Mouse (Mus musculus) heart, embryonic 14.5 days (tissue): Measurements from ENCODE around the gene Ankdd1a. TPM values are rescaled to one million over a fixed set of nuclear protein-coding genes. Genes with fewer than 3 reads are reported as not detected.

Experiments
- ATAC-seq: fragments of 200-750 bp; cut with Nextera tagmentation; 2 replicates; pipeline ENCODE4 v1.8.0; 2017; ENCODE audit warnings: low read depth, moderate TSS enrichment; ENCODE audit not compliant: insufficient number of reproducible peaks, insufficient read depth, low FRiP score
- H3K27ac ChIP-seq, 2 experiments: fragments of 200-500 bp in 1 of 2; fragments of 300-500 bp in 1 of 2; sonication (generic) in 1 of 2; replicated peaks in 1 of 2; 2 replicates each; pipeline ENCODE4 v1.5.1; 2012 to 2014; ENCODE audit warnings: low read depth in 2 of 2, low read length in 2 of 2, control low read depth in 1 of 2, mild to moderate bottlenecking in 1 of 2, mixed read lengths in 1 of 2; ENCODE audit not compliant: control insufficient read depth in 1 of 2, insufficient read depth in 1 of 2
- H3K27me3 ChIP-seq: fragments of 300-500 bp; sonication (generic); 2 replicates; pipeline ENCODE4 v1.6.1; 2014; ENCODE audit warnings: mild to moderate bottlenecking, low read length, control low read depth; ENCODE audit not compliant: control insufficient read depth, insufficient read depth
- H3K36me3 ChIP-seq: fragments of 300-500 bp; sonication (generic); 2 replicates; pipeline ENCODE4 v1.6.1; 2014; ENCODE audit warnings: mild to moderate bottlenecking, control low read depth, low read length, mixed read lengths; ENCODE audit not compliant: control insufficient read depth, insufficient read depth
- H3K4me1 ChIP-seq, 2 experiments: fragments of 200-500 bp in 1 of 2; fragments of 300-500 bp in 1 of 2; sonication (generic) in 1 of 2; 2 replicates each; pipeline ENCODE4 v1.6.1; 2012 to 2014; ENCODE audit warnings: low read length in 2 of 2, control low read depth in 1 of 2, mixed read lengths in 1 of 2; ENCODE audit not compliant: control insufficient read depth in 2 of 2, insufficient read depth in 2 of 2
- H3K4me2 ChIP-seq: fragments of 300-500 bp; sonication (generic); 2 replicates; pipeline ENCODE4 v1.6.1; 2014; ENCODE audit warnings: mild to moderate bottlenecking, low read length
- H3K4me3 ChIP-seq, 2 experiments: fragments of 200-500 bp in 1 of 2; fragments of 300-500 bp in 1 of 2; sonication (generic) in 1 of 2; 2 replicates each; pipeline ENCODE4 v1.5.1; 2012 to 2014; ENCODE audit warnings: low read length in 2 of 2, mild to moderate bottlenecking in 2 of 2, control low read depth in 1 of 2, low read depth in 1 of 2, moderate library complexity in 1 of 2; ENCODE audit not compliant: control insufficient read depth in 1 of 2, insufficient read depth in 1 of 2
- H3K9ac ChIP-seq: fragments of 300-500 bp; sonication (generic); 2 replicates; pipeline ENCODE4 v1.6.1; 2014; ENCODE audit warnings: mild to moderate bottlenecking, low read length
- H3K9me3 ChIP-seq: fragments of 300-500 bp; sonication (generic); 2 replicates; pipeline ENCODE4 v1.6.1; 2016; ENCODE audit warnings: low read length, control low read depth; ENCODE audit not compliant: control insufficient read depth
- WGBS: fragments of 180-500 bp; shearing (Covaris S2); extraction: QIAGEN DNeasy Blood & Tissue Kit; methylation state at CpG from one replicate; pipeline ENCODE4 v1.1.7; 2014; 5-methylcytosine and 5-hydroxymethylcytosine counted together
- polyA plus RNA-seq: library from polyadenylated mRNA; unstranded; fragments of >200 nt; fragmentation: Nextera tagmentation; extraction: Ambion mirVana; gene quantifications from 2 replicates; pipeline ENCODE4 v1.2.1, GENCODE M21; 2014

Gene Ankdd1a
- polyA plus RNA-seq, 1 experiment from 2014 or later: not detected

DNA sequence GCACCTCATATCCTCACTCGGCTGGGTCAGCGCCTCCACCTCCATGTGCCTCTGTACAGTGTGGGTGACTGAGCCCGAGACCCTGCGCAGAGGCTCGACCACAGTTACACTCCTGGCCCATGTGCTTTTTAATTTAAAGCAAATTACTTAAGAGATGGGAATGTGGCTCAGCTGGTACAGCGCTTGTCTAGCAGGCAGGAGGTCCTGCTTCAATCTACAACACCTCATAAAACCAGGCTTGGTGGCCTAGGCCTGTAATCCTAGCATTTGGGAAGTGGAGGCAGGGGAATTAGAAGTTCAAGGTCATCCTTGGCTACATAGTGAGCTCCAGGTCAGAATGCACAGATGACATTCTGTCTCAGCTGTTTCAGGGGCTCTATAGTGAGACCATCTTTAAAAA is 38.8 kb upstream of the Ankdd1a start:
- no peak overlapping the region for H3K9ac ChIP-seq
- 95% methylated on average over 6 of the region's 6 CpGs for WGBS
- no peak overlapping the region for H3K4me2 ChIP-seq
- H3K27ac ChIP-seq: no peak overlapping the region
- no peak for ATAC-seq
- H3K9me3 ChIP-seq: no peaks in the 10 kb centered on the region
- no peak overlapping the region for H3K4me3 ChIP-seq
- peaks cover 71% of the 10 kb centered on the region for H3K36me3 ChIP-seq
- no peaks in the 10 kb centered on the region for H3K27me3 ChIP-seq
- peaks cover 21 to 23% of the 10 kb centered on the region in 2 experiments for H3K4me1 ChIP-seq

DNA sequence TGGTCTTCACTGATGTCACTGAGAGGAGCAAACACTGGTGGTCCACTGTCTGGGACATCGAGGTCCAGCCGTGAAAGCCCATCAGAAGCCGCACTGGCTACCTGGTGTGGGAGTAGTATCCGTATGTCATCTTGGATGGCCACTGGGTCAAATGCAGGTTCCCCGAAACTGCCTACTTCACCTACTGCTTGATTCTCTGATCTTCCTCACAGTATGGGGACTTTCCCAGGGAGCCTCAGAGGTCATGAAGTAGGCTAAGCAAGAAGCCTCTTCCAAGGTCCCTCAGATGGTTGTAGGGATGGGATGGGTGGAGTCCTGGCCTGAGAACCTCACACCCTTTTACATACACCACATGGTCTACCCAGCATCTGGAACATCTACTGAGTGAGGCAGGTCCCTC is 37.0 kb upstream of the Ankdd1a start:
- Histone ChIP-seq H3K27me3 (no peaks in the 10 kb centered on the region), H3K27ac (no peak overlapping the region), H3K36me3 (peaks cover 63% of the 10 kb centered on the region), H3K4me2 (no peak overlapping the region), H3K4me3 (no peak overlapping the region), H3K9me3 (no peaks in the 10 kb centered on the region), H3K9ac (no peak overlapping the region), H3K4me1 (peaks cover 19 to 21% of the 10 kb centered on the region in 2 experiments)
- 92% methylated on average over 5 of the region's 5 CpGs for WGBS
- ATAC-seq: no peak

DNA sequence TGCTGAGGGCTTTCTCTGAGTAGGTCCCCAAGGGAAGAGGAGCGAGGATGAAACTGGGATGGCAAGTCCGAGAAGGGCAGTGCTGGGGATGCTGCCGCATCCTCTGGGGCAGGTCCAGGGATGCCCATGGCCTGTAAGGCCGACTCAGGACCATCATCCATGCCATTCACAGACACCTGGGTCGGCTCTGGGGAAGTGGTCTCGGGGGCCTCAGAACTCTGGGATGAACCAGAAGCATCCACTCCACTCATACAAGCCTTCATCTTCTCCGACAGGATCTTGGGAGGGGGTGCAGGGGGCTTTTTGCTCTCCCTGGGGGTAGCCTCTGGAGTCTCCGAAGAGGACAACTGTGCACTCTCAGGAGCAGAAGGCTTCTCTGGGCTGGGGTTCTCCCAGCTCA is 36.4 kb upstream of the Ankdd1a start:
- H3K27me3 ChIP-seq: no peaks in the 10 kb centered on the region
- no peak overlapping the region for H3K9ac ChIP-seq
- H3K4me2 ChIP-seq: no peak overlapping the region
- peaks cover 18 to 19% of the 10 kb centered on the region in 2 experiments for H3K4me1 ChIP-seq
- H3K36me3 ChIP-seq: peaks cover 64% of the 10 kb centered on the region
- H3K9me3 ChIP-seq: no peaks in the 10 kb centered on the region
- no peak for ATAC-seq
- WGBS: 90% methylated on average over 8 of the region's 8 CpGs
- H3K27ac ChIP-seq: no peak overlapping the region
- H3K4me3 ChIP-seq: no peak overlapping the region

DNA sequence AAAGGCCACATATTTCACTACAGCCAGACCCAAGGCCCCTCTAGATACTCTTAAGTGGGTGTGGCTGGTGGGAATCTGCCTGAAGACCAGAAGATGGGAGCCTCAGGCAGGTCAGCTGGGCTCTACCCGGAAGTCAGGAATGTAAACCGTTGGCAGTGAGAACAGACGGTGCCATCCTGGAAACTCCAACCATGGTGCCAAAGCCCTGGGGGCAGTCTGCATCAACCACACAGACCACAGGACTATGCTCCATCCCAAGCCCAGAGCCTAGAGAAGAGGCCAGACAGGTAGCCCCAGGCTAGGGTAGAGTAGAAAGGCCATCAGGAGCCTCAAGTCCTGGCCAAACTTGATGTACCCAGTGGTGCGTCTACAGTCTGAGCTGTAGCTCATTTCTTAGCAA is 35.6 kb upstream of the Ankdd1a start:
- Histone ChIP-seq H3K4me2 (no peak overlapping the region), H3K27me3 (no peaks in the 10 kb centered on the region), H3K9ac (no peak overlapping the region), H3K36me3 (peaks cover 64% of the 10 kb centered on the region), H3K4me3 (no peak overlapping the region), H3K4me1 (peaks cover 23 to 25% of the 10 kb centered on the region in 2 experiments), H3K27ac (peak overlapping the region in 1 of 2 experiments; percentile 41; a peak in 1 of 4 replicates), H3K9me3 (no peaks in the 10 kb centered on the region)
- no peak for ATAC-seq
- 71% methylated on average over 4 of the region's 4 CpGs for WGBS

DNA sequence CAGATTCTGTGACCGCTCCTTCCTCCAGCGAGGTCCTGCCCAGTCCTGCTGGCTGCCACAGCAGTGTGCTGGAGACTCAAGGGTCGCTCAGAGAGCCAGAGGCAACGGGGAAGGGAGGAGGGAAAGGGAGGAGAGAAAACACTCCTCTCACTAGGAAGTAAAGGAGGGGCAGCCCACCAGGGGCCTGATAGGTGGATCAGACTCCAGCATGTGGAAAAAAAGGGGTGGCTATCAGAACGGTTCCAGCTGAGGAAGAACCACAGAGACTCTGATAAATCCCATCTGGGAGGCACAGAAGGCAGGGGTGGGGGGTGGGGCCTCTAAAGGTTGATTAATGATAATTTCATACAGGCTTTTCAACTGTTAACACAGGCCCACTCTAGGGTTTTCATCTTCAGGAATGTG is 35.0 kb upstream of the Ankdd1a start:
- Histone ChIP-seq H3K27me3 (no peaks in the 10 kb centered on the region), H3K36me3 (peaks cover 58% of the 10 kb centered on the region), H3K27ac (peak overlapping the region; percentile 2 to 55; a peak in 2 of 4 replicates), H3K4me3 (no peak overlapping the region), H3K4me2 (peak overlapping the region; percentile 6; the same call in 1 of the 2 replicates), H3K9me3 (no peaks in the 10 kb centered on the region), H3K4me1 (peaks cover 28 to 29% of the 10 kb centered on the region in 2 experiments), H3K9ac (peak overlapping the region; percentile 30; the same call in 1 of the 2 replicates)
- ATAC-seq: 0 out of 2 replicates have a peak, but pooled peaks have one; percentile 8
- 13% methylated on average over 5 of the region's 5 CpGs for WGBS

DNA sequence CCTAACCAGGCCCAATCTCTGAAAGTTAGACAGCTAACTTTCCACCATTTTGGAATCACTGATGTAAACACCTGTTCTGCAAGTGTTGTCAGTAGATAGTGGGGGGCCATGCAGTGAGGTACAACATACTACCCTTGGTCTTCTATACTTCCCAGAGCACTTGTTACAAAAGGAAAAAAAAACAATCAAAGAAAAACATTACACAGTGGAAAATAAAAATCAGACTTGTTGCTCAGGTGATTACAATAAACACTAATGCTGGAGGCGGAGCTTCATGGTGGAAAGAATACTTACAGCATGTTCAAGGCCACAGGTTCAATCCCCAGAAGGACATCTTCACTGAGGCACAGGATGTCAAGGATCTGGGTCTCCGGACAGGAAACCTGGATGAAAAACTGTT is 32.7 kb upstream of the Ankdd1a start:
- ATAC-seq: no peak
- H3K27me3 ChIP-seq: no peaks in the 10 kb centered on the region
- peaks cover 38% of the 10 kb centered on the region for H3K36me3 ChIP-seq
- peak overlapping the region in 1 of 2 experiments; percentile 26; a peak in 1 of 4 replicates for H3K27ac ChIP-seq
- H3K9me3 ChIP-seq: no peaks in the 10 kb centered on the region
- no peak overlapping the region for H3K9ac ChIP-seq
- H3K4me2 ChIP-seq: no peak overlapping the region
- H3K4me3 ChIP-seq: no peak overlapping the region
- 94% methylated on average over 2 of the region's 2 CpGs for WGBS
- peaks cover 32 to 35% of the 10 kb centered on the region in 2 experiments for H3K4me1 ChIP-seq

DNA sequence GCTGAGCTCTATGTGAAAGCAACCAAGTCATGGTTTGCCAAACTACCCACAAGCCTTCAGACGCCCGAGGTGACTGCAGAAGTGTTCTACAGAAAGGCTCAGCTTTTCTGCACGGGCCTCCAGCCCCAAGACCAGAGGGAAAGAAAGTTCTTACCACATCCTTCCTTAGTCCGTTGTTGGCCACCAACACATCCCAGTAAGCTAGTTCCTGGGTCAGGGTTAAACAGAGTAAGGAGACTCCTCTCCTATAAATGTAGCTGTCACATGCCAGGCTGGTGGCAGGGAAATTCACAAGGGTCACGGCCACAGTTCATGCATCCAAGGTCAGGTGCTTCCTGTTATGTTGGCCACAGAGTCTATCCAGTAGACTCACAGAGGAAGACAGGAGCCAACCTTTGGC is 32.1 kb upstream of the Ankdd1a start:
- Histone ChIP-seq H3K36me3 (peaks cover 33% of the 10 kb centered on the region), H3K4me3 (no peak overlapping the region), H3K9ac (no peak overlapping the region), H3K9me3 (no peaks in the 10 kb centered on the region), H3K27me3 (no peaks in the 10 kb centered on the region), H3K4me1 (peaks cover 32 to 41% of the 10 kb centered on the region in 2 experiments), H3K27ac (peak overlapping the region in 1 of 2 experiments; percentile 82; a peak in 3 of 4 replicates), H3K4me2 (no peak overlapping the region)
- WGBS: 94% methylated on average over 5 of the region's 5 CpGs
- ATAC-seq: no peak

DNA sequence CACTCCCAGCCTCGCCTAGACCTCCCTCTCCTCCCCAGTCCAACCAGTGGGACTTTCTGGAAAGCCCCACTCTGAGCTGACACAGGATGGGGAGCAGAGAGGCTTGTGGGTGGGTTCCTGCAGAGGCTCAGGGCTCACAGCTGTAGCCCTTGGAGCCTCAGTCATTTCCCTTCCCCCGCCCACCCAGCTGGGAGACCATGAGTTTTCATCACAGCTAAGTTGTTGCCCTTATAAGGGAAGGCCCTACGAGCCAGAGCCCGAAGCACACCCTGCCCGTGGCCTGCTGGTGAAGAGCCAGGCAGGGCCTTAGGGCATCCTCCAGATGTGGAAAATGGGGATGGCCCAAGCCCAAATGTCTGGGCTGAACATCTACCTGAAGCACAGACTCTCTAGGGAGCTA is 31.0 kb upstream of the Ankdd1a start:
- H3K4me1 ChIP-seq: peaks cover 38 to 52% of the 10 kb centered on the region in 2 experiments
- 12% methylated on average over 5 of the region's 5 CpGs for WGBS
- no peaks in the 10 kb centered on the region for H3K27me3 ChIP-seq
- ATAC-seq: peak; percentile 78
- H3K27ac ChIP-seq: peak overlapping the region; percentile 82 to 94
- peak overlapping the region; percentile 54; the same call in 1 of the 2 replicates for H3K9ac ChIP-seq
- H3K4me3 ChIP-seq: no peak overlapping the region
- H3K9me3 ChIP-seq: no peaks in the 10 kb centered on the region
- no peak overlapping the region for H3K4me2 ChIP-seq
- H3K36me3 ChIP-seq: peaks cover 22% of the 10 kb centered on the region
